Mouse (Mus musculus): ENCODE results near the gene Gckr. TPM values are rescaled to one million over a fixed set of nuclear protein-coding genes. Genes with fewer than 3 reads are reported as not detected.
A peak's percentile ranks its signal among the peaks of the same experiment; 100 is the strongest.
"Not testable (repeated sequence)": the region's sequence is repeated elsewhere in the genome, so short reads cannot be mapped to it uniquely, and the experiment has no call there.

The Gckr gene
- polyA plus RNA-seq, 1 experiment from 2014 or later = 0.29 TPM

DNA sequence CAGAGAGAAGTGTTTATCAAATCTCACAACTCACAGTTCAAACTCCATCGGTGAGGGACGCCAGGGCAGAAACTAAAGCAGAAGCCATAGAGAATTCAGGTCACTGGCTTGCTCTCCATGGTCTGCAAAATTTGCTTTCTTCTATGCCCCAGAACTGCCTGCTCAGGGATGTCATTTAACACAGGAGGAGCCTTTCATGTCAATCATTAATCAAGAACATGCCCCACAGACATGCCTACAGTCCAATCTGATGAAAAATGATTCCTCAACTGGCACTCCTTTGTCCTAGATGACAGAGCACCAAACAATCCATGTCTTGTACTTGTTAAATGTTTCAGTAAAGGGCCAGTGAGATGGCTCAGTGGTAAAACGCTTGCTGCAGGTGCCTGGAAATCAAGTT lies 25.5 kb downstream of the Gckr start:
- H3K4me2 ChIP-seq (replicated peaks) = no peak overlapping the region
- no peak for ATAC-seq (ENCODE audit: low FRiP score)
- 89% methylated on average over 3 of the region's 3 CpGs for WGBS

DNA sequence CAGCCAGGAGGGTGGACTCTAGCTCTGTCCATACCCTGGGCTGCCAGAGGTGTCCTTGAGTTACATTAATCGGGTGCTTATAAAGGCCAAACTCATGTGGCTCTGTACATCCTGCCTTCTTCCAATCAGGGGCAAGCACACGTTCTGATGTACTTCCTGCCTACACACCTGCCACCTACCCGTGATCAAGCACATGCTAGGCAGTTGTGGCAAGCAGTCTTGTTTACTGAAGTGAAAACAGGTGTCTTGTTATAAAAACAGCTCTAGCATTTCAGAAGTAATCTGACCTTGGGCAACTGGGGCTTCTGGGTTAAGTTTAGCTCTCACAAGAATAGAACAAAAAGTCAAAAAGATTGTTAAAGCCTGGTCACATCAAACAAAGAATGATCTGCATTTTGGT lies 26.8 kb downstream of the Gckr start:
- ATAC-seq (ENCODE audit: low FRiP score) = no peak
- no peaks in the 10 kb centered on the region for H3K9me3 ChIP-seq (ENCODE audit: control insufficient read depth, low read length)
- H3K4me1 ChIP-seq (replicated peaks; ENCODE audit: control insufficient read depth, insufficient read depth, low read length) = no peaks in the 10 kb centered on the region
- DNase-seq (ENCODE audit: low spot score) = no peak
- WGBS = 68% methylated on average over 3 of the region's 3 CpGs
- H3K27me3 ChIP-seq (ENCODE audit: control insufficient read depth, insufficient read depth, low read length) = no peaks in the 10 kb centered on the region
- H3K4me2 ChIP-seq (replicated peaks) = no peak overlapping the region
- H3K27ac ChIP-seq = no peak overlapping the region
- H3K9ac ChIP-seq = no peak overlapping the region
- no peaks in the 10 kb centered on the region for H3K36me3 ChIP-seq (replicated peaks; ENCODE audit: control insufficient read depth, insufficient read depth)
- H3K4me3 ChIP-seq (replicated peaks; ENCODE audit: low read length) = no peak overlapping the region

More for the DNA sequence above, 25.5 kb downstream of the Gckr start:
- no peaks in the 10 kb centered on the region for H3K36me3 ChIP-seq (replicated peaks; ENCODE audit: control insufficient read depth, insufficient read depth)
- no peak overlapping the region for H3K9ac ChIP-seq
- H3K27me3 ChIP-seq (ENCODE audit: control insufficient read depth, insufficient read depth, low read length) = no peaks in the 10 kb centered on the region
- DNase-seq (ENCODE audit: low spot score) = no peak
- no peak overlapping the region for H3K4me3 ChIP-seq (replicated peaks; ENCODE audit: low read length)
- no peaks in the 10 kb centered on the region for H3K9me3 ChIP-seq (ENCODE audit: control insufficient read depth, low read length)
- H3K4me1 ChIP-seq (replicated peaks; ENCODE audit: control insufficient read depth, insufficient read depth, low read length) = no peaks in the 10 kb centered on the region
- H3K27ac ChIP-seq = no peak overlapping the region

DNA sequence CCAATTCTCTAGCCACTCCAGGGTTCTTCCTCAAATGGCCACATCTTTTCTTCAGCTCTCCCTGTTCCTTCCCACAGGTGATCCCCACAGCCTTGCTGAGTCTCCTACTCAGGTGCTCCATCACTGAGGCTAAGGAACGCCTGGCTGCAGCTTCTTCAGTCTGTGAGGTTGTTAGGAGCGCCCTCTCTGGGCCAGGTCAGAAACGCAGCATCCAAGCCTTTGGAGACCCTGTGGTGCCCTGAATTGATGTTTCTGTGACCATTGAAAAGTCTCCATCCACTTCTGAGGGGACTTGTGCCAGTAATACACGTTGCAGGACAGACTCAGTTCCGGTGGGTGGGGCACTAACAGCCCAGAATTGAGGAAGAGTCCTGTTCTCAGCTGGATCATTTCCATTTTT lies 29.6 kb downstream of the Gckr start:
- Histone ChIP-seq H3K4me1 (replicated peaks; ENCODE audit: control insufficient read depth, insufficient read depth, low read length) (no peaks in the 10 kb centered on the region), H3K36me3 (replicated peaks; ENCODE audit: control insufficient read depth, insufficient read depth) (no peaks in the 10 kb centered on the region), H3K27me3 (ENCODE audit: control insufficient read depth, insufficient read depth, low read length) (no peaks in the 10 kb centered on the region), H3K27ac (no peak overlapping the region), H3K4me3 (replicated peaks; ENCODE audit: low read length) (no peak overlapping the region), H3K9ac (no peak overlapping the region), H3K9me3 (ENCODE audit: control insufficient read depth, low read length) (no peaks in the 10 kb centered on the region), H3K4me2 (replicated peaks) (no peak overlapping the region)
- DNase-seq (ENCODE audit: low spot score) = no peak
- WGBS = 16% methylated on average over 5 of the region's 5 CpGs
- ATAC-seq (ENCODE audit: low FRiP score) = no peak

DNA sequence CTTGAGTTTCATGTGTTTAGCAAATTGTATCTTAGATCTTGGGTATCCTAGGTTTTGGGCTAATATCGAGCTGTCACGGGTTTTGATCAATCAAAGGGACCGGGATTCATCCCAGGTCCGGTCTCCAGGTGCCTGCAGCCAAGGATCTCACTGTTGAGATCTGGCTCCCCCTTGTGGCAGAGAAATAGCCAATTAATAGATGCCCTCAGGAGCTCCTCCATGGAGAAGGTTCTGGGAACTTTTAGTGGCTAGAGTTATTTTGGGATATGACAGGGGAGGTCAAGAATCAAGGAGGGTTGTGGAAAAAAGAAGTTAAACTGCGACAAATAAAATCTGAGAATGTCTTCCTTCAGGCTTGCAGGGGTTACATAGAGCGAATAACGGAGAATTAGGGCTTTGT lies 31.0 kb downstream of the Gckr start:
- ATAC-seq (ENCODE audit: low FRiP score) = no peak
- 35% methylated on average over 7 of the region's 7 CpGs for WGBS

DNA sequence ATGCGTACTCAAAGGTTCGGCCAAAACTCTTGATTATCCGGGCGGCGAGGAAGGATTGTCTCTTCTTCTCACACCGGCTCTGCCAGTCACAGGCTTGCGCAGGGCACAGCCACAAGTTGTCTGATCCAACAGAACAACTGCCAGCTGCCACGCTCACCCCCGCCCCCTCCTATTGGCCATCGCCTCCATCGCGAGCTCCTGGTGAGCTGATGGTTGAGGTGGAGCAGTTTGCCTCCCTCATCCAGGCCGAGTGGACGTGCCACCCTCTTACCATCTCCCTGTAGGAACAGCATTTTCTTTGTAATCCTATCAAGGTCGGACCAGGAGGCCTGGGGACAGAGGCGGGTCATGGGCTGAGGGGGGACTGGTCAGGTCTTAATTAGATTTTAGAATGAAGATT lies 60.3 kb downstream of the Gckr start:
- H3K36me3 ChIP-seq (replicated peaks; ENCODE audit: control insufficient read depth, insufficient read depth); DNase-seq (ENCODE audit: low spot score); ATAC-seq (ENCODE audit: low FRiP score); H3K27ac ChIP-seq; H3K4me1 ChIP-seq (replicated peaks; ENCODE audit: control insufficient read depth, insufficient read depth, low read length); H3K9me3 ChIP-seq (ENCODE audit: control insufficient read depth, low read length); H3K9ac ChIP-seq; H3K27me3 ChIP-seq (ENCODE audit: control insufficient read depth, insufficient read depth, low read length); H3K4me3 ChIP-seq (replicated peaks; ENCODE audit: low read length); H3K4me2 ChIP-seq (replicated peaks): not testable (repeated sequence)
- 77% methylated on average over 16 of the region's 16 CpGs for WGBS

More for the DNA sequence above, 31.0 kb downstream of the Gckr start:
- H3K9ac ChIP-seq = no peak overlapping the region
- DNase-seq (ENCODE audit: low spot score) = peak; percentile 68
- H3K27me3 ChIP-seq (ENCODE audit: control insufficient read depth, insufficient read depth, low read length) = no peaks in the 10 kb centered on the region
- no peak overlapping the region for H3K4me2 ChIP-seq (replicated peaks)
- no peaks in the 10 kb centered on the region for H3K4me1 ChIP-seq (replicated peaks; ENCODE audit: control insufficient read depth, insufficient read depth, low read length)
- H3K9me3 ChIP-seq (ENCODE audit: control insufficient read depth, low read length) = no peaks in the 10 kb centered on the region
- H3K36me3 ChIP-seq (replicated peaks; ENCODE audit: control insufficient read depth, insufficient read depth) = no peaks in the 10 kb centered on the region
- H3K27ac ChIP-seq = no peak overlapping the region
- no peak overlapping the region for H3K4me3 ChIP-seq (replicated peaks; ENCODE audit: low read length)

DNA sequence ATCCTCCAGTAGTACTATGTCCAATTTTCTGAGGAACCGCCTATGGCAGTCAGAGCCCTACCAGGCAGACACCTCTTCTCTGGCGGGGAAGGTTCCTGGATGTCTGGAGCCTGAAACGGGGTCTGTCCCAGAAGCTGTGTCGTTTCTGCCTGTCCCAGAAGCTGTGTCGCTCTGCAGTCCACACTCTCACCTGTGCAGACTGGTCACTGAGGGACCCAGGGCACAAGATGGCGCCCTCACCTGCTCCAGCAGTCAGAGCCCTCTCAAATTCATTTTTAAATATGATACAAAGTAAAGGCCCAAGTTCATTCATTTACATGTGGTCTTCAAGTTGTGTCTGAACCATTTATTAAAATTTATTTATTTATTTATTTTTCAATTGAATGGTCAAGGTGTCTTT lies 63.7 kb downstream of the Gckr start:
- no peaks in the 10 kb centered on the region for H3K9me3 ChIP-seq (ENCODE audit: control insufficient read depth, low read length)
- H3K4me2 ChIP-seq (replicated peaks) = no peak overlapping the region
- no peak overlapping the region for H3K4me3 ChIP-seq (replicated peaks; ENCODE audit: low read length)
- DNase-seq (ENCODE audit: low spot score) = no peak
- H3K9ac ChIP-seq = no peak overlapping the region
- 79% methylated on average over 6 of the region's 6 CpGs for WGBS
- H3K27me3 ChIP-seq (ENCODE audit: control insufficient read depth, insufficient read depth, low read length) = no peaks in the 10 kb centered on the region
- no peak overlapping the region for H3K27ac ChIP-seq
- no peak for ATAC-seq (ENCODE audit: low FRiP score)
- H3K36me3 ChIP-seq (replicated peaks; ENCODE audit: control insufficient read depth, insufficient read depth) = no peaks in the 10 kb centered on the region
- no peaks in the 10 kb centered on the region for H3K4me1 ChIP-seq (replicated peaks; ENCODE audit: control insufficient read depth, insufficient read depth, low read length)

Other genes starting within 250 kb of the Gckr start
- gene Atraid, start 249.1 kb upstream of the Gckr start, polyA plus RNA-seq (2014; fragmentation: Nextera tagmentation; extraction: Ambion mirVana) = 175 and 198 TPM in 2 replicates
- 20.5 and 24.5 TPM in 2 replicates for gene Slc5a6, start 248.5 kb upstream of the Gckr start, polyA plus RNA-seq (2014; fragmentation: Nextera tagmentation; extraction: Ambion mirVana)
- gene Cad, start 242.7 kb upstream of the Gckr start, polyA plus RNA-seq (2014; fragmentation: Nextera tagmentation; extraction: Ambion mirVana) = 13.7 and 15.4 TPM in 2 replicates
- not detected in 2 replicates for gene Dnajc5g, start 191.2 kb upstream of the Gckr start, polyA plus RNA-seq (2014; fragmentation: Nextera tagmentation; extraction: Ambion mirVana)
- gene Slc30a3, start 189.2 kb upstream of the Gckr start, polyA plus RNA-seq (2014; fragmentation: Nextera tagmentation; extraction: Ambion mirVana) = 34.8 and 35.7 TPM in 2 replicates
- not detected in 2 replicates for gene Trim54, start 180.7 kb upstream of the Gckr start, polyA plus RNA-seq (2014; fragmentation: Nextera tagmentation; extraction: Ambion mirVana)
- not detected in 2 replicates for gene Ucn, start 158.6 kb upstream of the Gckr start, polyA plus RNA-seq (2014; fragmentation: Nextera tagmentation; extraction: Ambion mirVana)
- gene Mpv17, start 143.2 kb upstream of the Gckr start, polyA plus RNA-seq (2014; fragmentation: Nextera tagmentation; extraction: Ambion mirVana) = 49.5 and 50.3 TPM in 2 replicates
- gene Gm29609, start 117.5 kb upstream of the Gckr start, polyA plus RNA-seq (2014; fragmentation: Nextera tagmentation; extraction: Ambion mirVana) = 0.74 and 1.7 TPM in 2 replicates
- gene Gtf3c2, start 117.3 kb upstream of the Gckr start, polyA plus RNA-seq (2014; fragmentation: Nextera tagmentation; extraction: Ambion mirVana) = 49.7 and 53.0 TPM in 2 replicates
- 107 and 108 TPM in 2 replicates for gene Snx17, start 104.2 kb upstream of the Gckr start, polyA plus RNA-seq (2014; fragmentation: Nextera tagmentation; extraction: Ambion mirVana)
- 77.3 and 78.6 TPM in 2 replicates for gene Eif2b4, start 104.0 kb upstream of the Gckr start, polyA plus RNA-seq (2014; fragmentation: Nextera tagmentation; extraction: Ambion mirVana)
- gene Zfp513, start 95.1 kb upstream of the Gckr start, polyA plus RNA-seq (2014; fragmentation: Nextera tagmentation; extraction: Ambion mirVana) = 7.0 and 9.4 TPM in 2 replicates
- gene Ppm1g, start 76.8 kb upstream of the Gckr start, polyA plus RNA-seq (2014; fragmentation: Nextera tagmentation; extraction: Ambion mirVana) = 162 TPM in 2 replicates
- 149 and 161 TPM in 2 replicates for gene Nrbp1, start 56.6 kb upstream of the Gckr start, polyA plus RNA-seq (2014; fragmentation: Nextera tagmentation; extraction: Ambion mirVana)
- gene Gm9970, start 56.2 kb upstream of the Gckr start, polyA plus RNA-seq (2014; fragmentation: Nextera tagmentation; extraction: Ambion mirVana) = 0.56 and 0.66 TPM in 2 replicates
- gene Krtcap3, start 45.8 kb upstream of the Gckr start, polyA plus RNA-seq (2014; fragmentation: Nextera tagmentation; extraction: Ambion mirVana) = 2.9 and 4.2 TPM in 2 replicates
- 34.5 and 37.2 TPM in 2 replicates for gene Ift172, start 6.3 kb upstream of the Gckr start, polyA plus RNA-seq (2014; fragmentation: Nextera tagmentation; extraction: Ambion mirVana)
- gene Fndc4, start 1.4 kb upstream of the Gckr start, polyA plus RNA-seq (2014; fragmentation: Nextera tagmentation; extraction: Ambion mirVana) = 98.1 and 115 TPM in 2 replicates
- gene Zfp512, start 155.0 kb downstream of the Gckr start, polyA plus RNA-seq (2014; fragmentation: Nextera tagmentation; extraction: Ambion mirVana) = 98.4 and 108 TPM in 2 replicates
- not detected in 2 replicates for gene 4930548H24Rik, start 188.3 kb downstream of the Gckr start, polyA plus RNA-seq (2014; fragmentation: Nextera tagmentation; extraction: Ambion mirVana)
- 67.8 and 75.2 TPM in 2 replicates for gene Gpn1, start 197.3 kb downstream of the Gckr start, polyA plus RNA-seq (2014; fragmentation: Nextera tagmentation; extraction: Ambion mirVana)
- gene Slc4a1ap, start 229.6 kb downstream of the Gckr start, polyA plus RNA-seq (2014; fragmentation: Nextera tagmentation; extraction: Ambion mirVana) = 27.0 and 31.8 TPM in 2 replicates
- 13.3 and 18.3 TPM in 2 replicates for gene Supt7l, start 230.4 kb downstream of the Gckr start, polyA plus RNA-seq (2014; fragmentation: Nextera tagmentation; extraction: Ambion mirVana)